Mouse (Mus musculus): ENCODE data around the gene Lrrc17. TPM values are rescaled to one million over a fixed set of nuclear protein-coding genes. Genes with fewer than 3 reads are reported as not detected.

The Lrrc17 gene
- total RNA-seq, 2 experiments from 2014 or later: not detected

GRCm38 (mm10) chr5:21599961-21600360 is 56.6 kb downstream of the Lrrc17 start:
- no peak for ATAC-seq (ENCODE audit: poor library complexity, severe bottlenecking)

- no peak for ATAC-seq (ENCODE audit: poor library complexity, severe bottlenecking)
Measured at GRCm38 (mm10) chr5:21605936-21606335, 62.6 kb downstream of the Lrrc17 start.

GRCm38 (mm10) chr5:21608311-21609304 is 65.2 kb downstream of the Lrrc17 start:
- no peak for ATAC-seq (ENCODE audit: poor library complexity, severe bottlenecking)

GRCm38 (mm10) chr5:21610996-21611395 is 67.6 kb downstream of the Lrrc17 start:
- no peak for ATAC-seq (ENCODE audit: poor library complexity, severe bottlenecking)

GRCm38 (mm10) chr5:21614299-21614698 is 70.9 kb downstream of the Lrrc17 start:
- ATAC-seq (ENCODE audit: poor library complexity, severe bottlenecking): peak; percentile 63

GRCm38 (mm10) chr5:21616450-21617009 is 73.2 kb downstream of the Lrrc17 start:
- no peak for ATAC-seq (ENCODE audit: poor library complexity, severe bottlenecking)

Other genes with a start within 250 kb of the Lrrc17 start
- 40.7 and 48.1 TPM in 2 replicates for gene Fgl2, start 170.9 kb upstream of the Lrrc17 start, total RNA-seq (2015)
- gene Fgl2, start 170.9 kb upstream of the Lrrc17 start, total RNA-seq (2017): 47.9 and 49.3 TPM in 2 replicates
- 0.09 TPM in 1 of 2 replicates, not detected in the other for gene Ccdc146, start 118.9 kb upstream of the Lrrc17 start, total RNA-seq (2015)
- 0.59 TPM in 1 of 2 replicates, not detected in the other for gene Ccdc146, start 118.9 kb upstream of the Lrrc17 start, total RNA-seq (2017)
- gene Fam185a, start 118.6 kb upstream of the Lrrc17 start, total RNA-seq (2015): 1.1 and 1.5 TPM in 2 replicates
- 2.4 and 6.1 TPM in 2 replicates for gene Fam185a, start 118.6 kb upstream of the Lrrc17 start, total RNA-seq (2017)
- gene Fbxl13, start 102.1 kb downstream of the Lrrc17 start, total RNA-seq (2015): 0.23 TPM in 1 of 2 replicates, not detected in the other
- not detected in 2 replicates for gene Fbxl13, start 102.1 kb downstream of the Lrrc17 start, total RNA-seq (2017)
- 27.5 and 33.1 TPM in 2 replicates for gene Armc10, start 102.3 kb downstream of the Lrrc17 start, total RNA-seq (2015)
- 27.0 and 30.3 TPM in 2 replicates for gene Armc10, start 102.3 kb downstream of the Lrrc17 start, total RNA-seq (2017)
- 1.7 and 2.1 TPM in 2 replicates for gene Napepld, start 157.8 kb downstream of the Lrrc17 start, total RNA-seq (2015)
- 0.62 and 1.2 TPM in 2 replicates for gene Napepld, start 157.8 kb downstream of the Lrrc17 start, total RNA-seq (2017)
- gene Pmpcb, start 193.6 kb downstream of the Lrrc17 start, total RNA-seq (2015): 57.5 and 62.6 TPM in 2 replicates
- gene Pmpcb, start 193.6 kb downstream of the Lrrc17 start, total RNA-seq (2017): 64.2 and 65.4 TPM in 2 replicates
- gene Dnajc2, start 241.7 kb downstream of the Lrrc17 start, total RNA-seq (2015): 51.2 and 64.5 TPM in 2 replicates
- 80.0 and 85.3 TPM in 2 replicates for gene Dnajc2, start 241.7 kb downstream of the Lrrc17 start, total RNA-seq (2017)
- 87.2 and 99.0 TPM in 2 replicates for gene Psmc2, start 241.7 kb downstream of the Lrrc17 start, total RNA-seq (2015)
- 71.2 and 76.6 TPM in 2 replicates for gene Psmc2, start 241.7 kb downstream of the Lrrc17 start, total RNA-seq (2017)